Mouse (Mus musculus): ENCODE data around the gene Gmfb. TPM values are rescaled to one million over a fixed set of nuclear protein-coding genes. Genes with fewer than 3 reads are reported as not detected.

The Gmfb gene
- polyA plus RNA-seq, 2 experiments from 2014 or later: 100 to 103 TPM

Other genes starting within 250 kb of the Gmfb start
- 10 to 100 TPM; 24.3 to 29.3 TPM for gene Cdkn3, start 61.7 kb downstream of the Gmfb start, polyA plus RNA-seq (2017; shearing (Covaris generic))
- 10 to 100 TPM; 77.8 to 80.2 TPM for gene Cnih1, start 33.8 kb downstream of the Gmfb start, polyA plus RNA-seq (2017; shearing (Covaris generic))
- gene Cgrrf1, start 9.9 kb upstream of the Gmfb start, polyA plus RNA-seq (2017; shearing (Covaris generic)): 10 to 100 TPM; 12.0 to 12.6 TPM
- gene Samd4, start 60.6 kb upstream of the Gmfb start, polyA plus RNA-seq (2017; shearing (Covaris generic)): under 1 TPM in 1 of 2 experiments, not detected in 1; 0.07 TPM